Mouse (Mus musculus) left cerebral cortex, adult 9 months (tissue): ENCODE data around the gene Klrg1.

Experiments used
- DNase-seq, 2 experiments: peaks; one replicate each; pipeline ENCODE4 v3.0.0; 2022; ENCODE audit warnings: low spot score in 2 of 2

Klrg1 gene

DNA sequence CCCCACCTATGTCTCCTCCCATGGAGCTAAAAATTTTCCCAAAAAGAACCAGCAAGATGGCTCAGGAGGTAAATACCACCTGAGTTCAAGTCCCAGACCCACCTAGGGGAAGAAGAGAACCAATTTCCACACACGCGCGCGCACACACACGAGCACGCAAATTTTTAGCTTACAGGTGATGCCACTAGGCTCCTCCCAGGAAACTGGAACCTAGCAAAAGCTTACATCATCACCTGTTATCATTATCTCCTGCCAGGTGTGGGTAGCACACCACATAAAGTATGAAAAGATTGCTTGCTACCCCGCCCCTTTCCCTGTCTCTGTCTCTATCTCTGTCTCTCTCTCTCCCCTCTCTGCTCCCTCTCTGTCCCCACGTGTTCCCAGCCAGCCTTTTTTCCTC is 10.4 kb upstream of the Klrg1 start:
- no peak for DNase-seq

DNA sequence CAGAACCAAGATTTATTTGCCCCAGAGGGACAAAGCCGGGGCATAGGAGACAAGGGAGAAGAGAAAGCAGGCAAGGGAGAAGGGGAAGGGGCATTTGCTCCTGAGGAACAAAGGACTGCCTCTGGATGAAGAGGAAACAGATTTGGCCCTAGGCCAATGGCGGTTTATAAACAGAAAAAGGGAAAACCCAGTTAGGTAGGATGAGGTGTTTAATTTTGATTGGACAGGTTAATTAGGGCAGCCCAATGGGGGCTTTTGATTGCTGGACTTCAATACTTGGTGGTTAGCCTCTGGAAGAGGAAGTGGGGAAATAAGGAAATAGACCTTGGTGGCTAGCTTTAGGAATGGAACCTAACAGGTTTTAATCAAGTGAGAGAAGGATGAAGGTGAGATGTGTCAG is 9.5 kb upstream of the Klrg1 start:
- no peak for DNase-seq

DNA sequence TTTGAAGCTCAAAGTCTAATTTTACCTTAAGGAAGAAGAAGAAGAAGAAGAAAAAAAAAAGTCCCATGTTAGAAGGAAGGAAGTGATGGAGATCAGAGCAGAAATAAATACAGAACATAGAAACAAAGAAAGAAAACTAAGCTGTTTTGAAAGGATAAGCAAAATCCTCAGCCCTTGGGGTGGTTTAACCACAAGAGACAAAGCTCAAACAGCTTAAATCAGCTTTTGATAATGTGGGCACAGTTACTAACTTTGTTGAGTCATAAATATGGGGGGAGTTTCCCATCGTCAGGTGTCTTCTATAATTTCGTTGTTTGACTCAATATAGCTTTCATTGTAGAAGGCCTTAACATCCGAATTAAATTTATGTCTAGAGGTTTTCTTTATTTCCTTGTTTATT is 9.1 kb upstream of the Klrg1 start:
- DNase-seq = no peak

DNA sequence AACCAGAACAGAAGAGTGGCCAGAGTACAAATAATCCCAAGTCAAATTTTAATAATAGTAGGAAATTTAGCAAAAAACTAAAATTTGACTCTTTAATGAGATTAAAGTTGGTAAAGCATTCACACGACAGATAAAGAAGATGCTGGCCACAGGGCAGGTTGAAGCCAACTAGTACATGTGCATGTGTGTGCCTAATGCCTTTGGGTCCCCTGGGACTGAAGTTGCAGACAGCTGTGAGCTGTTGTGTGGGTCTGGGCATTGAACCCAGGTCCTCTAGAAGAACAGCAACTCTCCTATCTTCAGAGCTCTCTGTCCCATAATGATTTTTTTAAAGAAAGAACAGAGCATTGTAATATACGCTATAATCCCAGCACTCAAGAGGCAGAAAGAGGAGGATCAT is 8.6 kb upstream of the Klrg1 start:
- no peak for DNase-seq

DNA sequence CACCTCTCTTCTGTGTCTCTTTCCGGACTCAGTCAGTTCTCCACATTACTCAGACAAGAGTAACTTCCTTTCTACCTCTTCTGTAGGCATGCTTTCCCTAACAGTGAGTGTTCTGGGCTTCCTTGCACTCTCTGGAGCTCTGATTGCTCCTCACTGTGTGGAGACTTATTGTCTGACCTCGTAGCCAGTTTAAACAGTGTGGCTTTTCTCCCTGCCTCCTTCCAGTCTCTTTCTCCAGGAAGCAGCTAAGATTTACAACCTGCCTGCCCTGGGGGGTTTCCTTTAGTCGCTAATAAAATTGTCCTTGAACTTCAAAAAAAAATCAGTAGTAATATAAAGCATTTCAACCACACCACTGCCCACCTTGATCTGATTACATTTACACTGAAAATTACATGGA is 7.6 kb upstream of the Klrg1 start:
- DNase-seq = no peak

DNA sequence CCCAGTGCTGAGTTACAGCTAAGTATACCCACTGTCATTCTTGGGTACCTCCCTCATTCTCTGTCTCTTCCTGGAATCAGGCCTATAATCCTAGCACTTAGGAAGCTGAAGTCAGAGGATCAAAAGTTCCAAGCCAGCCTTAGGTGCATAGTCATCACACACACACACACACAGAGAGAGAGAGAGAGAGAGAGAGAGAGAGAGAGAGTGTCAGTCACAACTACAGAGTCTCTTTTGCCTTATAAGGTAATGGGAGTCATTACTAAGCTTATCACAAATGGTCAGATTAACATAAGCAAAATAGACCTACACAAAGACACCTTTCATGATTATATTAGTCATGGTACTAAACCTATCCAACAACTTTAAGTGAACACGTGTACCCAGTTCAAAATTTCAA is 6.6 kb upstream of the Klrg1 start:
- DNase-seq = no peak

DNA sequence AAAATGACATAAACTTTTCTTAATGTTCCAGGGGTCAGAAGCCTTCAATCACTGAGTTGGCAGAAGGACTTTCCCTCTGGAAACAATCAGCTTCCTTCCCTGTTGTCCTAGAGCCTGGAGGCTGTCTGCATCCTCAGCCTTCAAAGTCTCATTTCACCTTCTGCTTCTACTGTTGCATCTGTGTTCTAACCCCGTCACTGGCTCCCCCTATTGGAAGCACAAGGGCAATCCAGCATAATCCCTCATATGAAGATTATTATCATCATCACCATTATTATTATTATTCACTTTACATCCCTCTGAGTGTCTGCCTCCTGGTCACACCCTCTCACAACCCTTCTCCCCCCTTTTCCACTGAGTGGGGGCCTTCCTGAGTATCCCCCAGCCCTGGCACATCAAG is 5.6 kb upstream of the Klrg1 start:
- DNase-seq = no peak

DNA sequence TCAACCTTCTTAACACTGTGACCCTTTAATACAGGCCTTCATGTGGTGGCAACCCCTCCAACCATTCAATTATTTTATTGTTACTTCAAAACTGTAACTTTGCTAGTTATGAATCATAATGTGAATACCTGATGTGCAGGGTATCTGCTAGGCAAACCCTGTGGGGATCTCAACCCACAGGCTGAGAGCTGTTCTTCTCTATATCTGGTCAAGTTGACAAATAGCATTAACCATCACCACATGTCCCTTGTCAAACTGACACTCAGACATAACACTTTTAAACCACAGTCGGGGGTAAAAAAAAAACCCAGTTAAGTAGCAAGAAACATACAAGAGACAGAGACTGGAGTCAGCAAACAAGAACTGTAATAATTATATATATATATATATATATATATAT is 2.1 kb upstream of the Klrg1 start:
- no peak for DNase-seq

DNA sequence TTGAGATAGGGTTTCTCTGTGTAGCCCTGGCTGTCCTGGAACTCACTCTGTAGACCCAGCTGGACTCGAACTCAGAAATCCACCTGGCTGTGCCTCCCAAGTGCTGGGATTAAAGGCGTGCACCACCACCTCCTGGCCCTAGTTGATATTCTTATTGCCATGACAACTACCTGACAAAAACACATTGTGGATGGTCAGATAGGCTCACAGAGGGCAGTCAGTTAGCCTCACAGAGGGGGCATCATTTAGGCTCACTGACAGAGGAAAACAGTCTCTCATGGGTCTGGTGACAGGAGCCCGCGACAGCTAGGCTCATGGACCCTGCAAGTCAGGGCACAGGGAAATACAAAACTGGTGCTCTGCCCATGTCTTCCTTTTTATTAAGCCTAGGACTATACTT is 1.6 kb upstream of the Klrg1 start:
- no peak for DNase-seq

DNA sequence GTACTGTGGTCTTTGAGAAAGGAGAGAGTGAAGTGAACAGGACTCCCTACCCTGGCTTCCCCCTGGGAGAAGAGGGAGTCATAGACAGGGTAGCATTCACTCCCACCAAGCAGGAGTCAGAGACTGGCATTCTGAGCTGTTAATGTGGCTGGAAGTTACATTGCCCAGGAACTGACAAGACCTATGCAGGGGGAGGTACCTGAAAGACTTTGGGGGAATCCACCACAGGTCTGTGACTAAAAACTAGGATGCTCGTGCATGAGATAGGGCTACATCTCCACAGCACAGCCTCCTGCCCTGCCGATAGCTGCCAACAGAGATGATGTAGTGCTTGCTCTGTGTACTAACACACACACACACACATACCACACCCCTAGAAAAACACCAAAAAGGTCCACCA is 747 bp upstream of the Klrg1 start:
- DNase-seq = no peak

DNA sequence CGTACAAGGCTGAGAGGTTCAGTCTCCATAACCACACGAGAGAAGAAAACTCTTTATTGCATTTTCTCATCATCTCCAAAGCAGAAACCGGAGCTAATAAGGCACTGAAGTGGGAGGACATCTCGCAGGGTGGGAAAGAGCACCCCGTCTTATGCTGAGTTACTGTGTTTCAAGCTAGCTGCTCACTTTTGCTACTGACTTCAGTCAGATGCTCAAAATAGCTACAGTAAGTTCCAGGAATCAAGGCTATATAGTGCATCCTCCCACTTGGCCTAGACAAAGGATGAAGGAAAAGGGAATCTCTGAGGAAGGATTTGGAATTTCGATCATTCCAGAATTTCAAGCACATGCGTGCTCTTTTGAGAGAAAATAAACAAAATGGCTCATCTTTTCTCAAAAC is 6.1 kb downstream of the Klrg1 start:
- DNase-seq = no peak

DNA sequence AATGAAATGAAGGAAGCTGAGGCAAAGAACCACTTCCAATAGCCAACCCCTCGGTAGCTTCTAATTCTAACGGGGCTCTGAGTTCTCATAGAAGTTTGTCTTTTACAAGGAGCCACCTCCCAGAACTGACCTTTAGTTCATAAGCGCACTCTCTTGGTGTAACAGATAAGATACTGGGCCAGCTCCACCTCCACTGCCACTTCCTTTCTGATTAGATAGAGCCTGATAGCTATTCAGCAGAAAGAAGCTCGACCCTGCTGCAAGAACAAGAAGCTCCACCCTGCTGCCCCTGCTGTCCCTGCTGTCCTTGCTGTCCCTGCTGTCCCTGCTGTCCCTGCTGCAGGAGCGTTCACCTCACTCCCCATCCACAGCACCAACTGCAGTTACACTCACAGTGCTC is 8.1 kb downstream of the Klrg1 start:
- DNase-seq = no peak

DNA sequence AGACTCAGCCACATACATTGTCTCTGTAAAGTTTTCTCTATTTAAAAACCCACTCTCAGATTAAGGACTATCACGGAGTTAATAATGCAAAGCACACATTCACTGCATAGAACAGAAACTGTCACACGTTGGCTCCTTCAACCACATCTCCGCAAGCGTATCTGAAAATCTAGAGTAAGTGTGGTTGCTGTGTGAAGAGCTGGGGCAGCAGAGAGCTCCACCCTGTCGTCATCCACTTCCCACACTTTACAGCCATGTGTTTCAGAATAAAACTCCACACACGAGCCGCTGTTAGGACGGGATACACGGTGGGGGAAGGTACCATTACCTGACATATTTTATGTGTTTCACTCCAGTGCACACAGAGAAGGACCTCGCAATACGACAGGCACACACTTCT is 12.5 kb downstream of the Klrg1 start:
- DNase-seq = no peak

DNA sequence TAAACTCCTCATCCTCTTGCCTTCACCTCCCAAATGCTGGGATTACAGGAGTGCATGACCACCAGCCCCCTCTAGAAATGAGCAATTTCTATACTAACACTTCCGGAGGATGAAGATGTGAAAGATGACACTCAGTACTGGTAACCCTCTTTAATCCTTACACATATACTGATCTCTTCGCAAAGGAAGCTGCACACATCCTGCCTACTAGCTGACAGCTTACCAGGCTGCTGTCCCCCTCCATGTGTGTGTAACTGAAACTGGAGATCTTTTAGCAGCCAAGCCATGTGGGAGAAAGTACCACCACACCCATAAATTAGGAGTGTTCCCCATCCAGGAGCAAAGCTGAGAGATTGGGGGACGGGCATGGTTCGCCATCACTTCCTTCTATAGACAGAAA is 13.5 kb downstream of the Klrg1 start:
- no peak for DNase-seq

DNA sequence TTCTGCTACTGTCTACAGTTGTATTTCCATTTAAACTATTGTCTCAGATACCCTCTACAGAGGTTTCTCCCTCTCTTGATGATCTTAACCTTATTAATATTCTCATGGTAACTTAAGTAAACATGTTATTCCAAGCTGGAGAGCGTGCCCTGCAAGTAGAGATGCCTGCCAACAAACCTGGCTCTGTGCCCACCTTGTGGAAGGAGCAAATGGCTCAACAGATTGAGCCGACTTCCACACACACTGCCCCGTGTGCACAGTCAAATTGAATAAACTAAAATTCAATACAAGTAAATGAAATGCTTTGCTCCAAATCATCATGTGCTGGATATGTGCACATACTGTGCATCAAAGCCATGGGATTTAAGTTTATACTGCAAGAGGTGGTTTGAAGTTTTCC is 14.1 kb downstream of the Klrg1 start:
- peak in 1 of 2 experiments; percentile 37 for DNase-seq

DNA sequence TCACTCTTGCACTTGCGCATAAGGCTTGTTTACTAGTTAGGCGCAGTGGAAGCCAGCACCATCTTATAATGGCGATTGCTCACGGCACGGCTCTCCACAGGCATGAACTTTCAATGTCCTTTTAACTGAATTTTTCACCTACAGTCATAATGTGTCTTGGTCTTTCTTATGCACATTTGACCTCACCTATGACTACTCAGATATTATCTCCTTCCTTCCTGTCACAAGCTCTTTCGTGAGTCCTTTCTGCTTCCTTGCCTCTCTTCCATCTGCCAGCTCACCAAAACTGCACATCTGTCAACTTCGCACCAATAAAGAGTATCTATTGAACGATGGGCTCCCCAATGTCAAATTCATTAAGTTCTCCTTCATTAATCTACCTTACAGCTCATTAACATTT is 20.1 kb downstream of the Klrg1 start:
- DNase-seq = no peak

DNA sequence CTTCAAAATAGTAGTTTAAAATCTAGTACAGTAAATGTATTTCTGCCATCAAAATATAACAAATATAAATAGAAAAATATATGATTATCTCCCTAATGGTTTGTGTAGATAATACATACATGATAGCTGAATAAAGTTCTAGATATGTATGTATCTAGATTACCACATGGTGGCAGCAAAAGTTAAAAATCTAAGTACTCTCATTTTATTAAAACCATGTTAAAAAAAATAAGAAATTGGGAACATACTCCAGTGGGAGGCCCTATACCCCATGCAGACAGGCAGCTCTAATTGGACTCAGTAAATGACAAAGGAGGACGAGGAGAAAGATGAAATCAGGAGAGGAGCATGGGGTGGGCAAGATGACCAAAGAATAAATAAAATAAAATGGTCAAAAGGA is 30.5 kb downstream of the Klrg1 start:
- DNase-seq = no peak

DNA sequence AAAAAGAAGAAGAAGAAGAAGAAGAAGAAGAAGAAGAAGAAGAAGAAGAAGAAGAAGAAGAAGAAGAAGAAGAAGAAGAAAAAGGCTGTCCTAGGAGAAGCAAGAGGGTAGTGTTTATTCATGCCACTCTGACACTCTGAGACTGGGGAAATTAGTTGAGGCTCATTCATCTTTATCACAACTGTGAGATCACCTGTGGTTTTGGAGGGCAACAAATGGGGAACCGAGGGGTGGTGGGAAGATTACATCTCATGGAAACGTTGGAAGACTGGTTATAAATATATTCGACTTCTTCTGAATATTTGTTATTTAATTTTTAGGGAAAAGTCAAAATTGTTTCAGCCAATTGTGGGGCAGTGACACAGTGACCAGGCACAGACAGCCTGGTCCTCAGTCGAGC is 32.6 kb downstream of the Klrg1 start:
- DNase-seq = no peak
